Mouse (Mus musculus) right cerebral cortex, adult 2 months (tissue): ENCODE results near the gene Gm7945.
A peak's percentile ranks its signal among the peaks of the same experiment; 100 is the strongest.
"Not testable (repeated sequence)": the region's sequence is repeated elsewhere in the genome, so short reads cannot be mapped to it uniquely, and the experiment has no call there.

Experiments
- DNase-seq, 2 experiments: peaks; one replicate each; pipeline ENCODE4 v3.0.0; 2021 to 2022; ENCODE audit warnings: low spot score in 2 of 2

Gene Gm7945

GRCm38 (mm10) chr14:41386279-41386678 is at the start of gene Gm7945:
Gm7945 (minus strand) TSS chr14:41386379.
- not testable (repeated sequence) for DNase-seq

- DNase-seq = peak; percentile 25 to 36
Measured at GRCm38 (mm10) chr14:41425393-41426075, 39.4 kb upstream of the Gm7945 start.

- not testable (repeated sequence) for DNase-seq
Measured at GRCm38 (mm10) chr14:41424694-41425093, 38.5 kb upstream of the Gm7945 start.

- not testable (repeated sequence) for DNase-seq
Measured at GRCm38 (mm10) chr14:41408181-41408580, 22.0 kb upstream of the Gm7945 start, which contains the start of gene Gm6482. Gm6482 (minus strand) TSS chr14:41408281.

GRCm38 (mm10) chr14:41348309-41348708 is 37.9 kb downstream of the Gm7945 start, which contains the start of gene Gm5798:
Gm5798 (plus strand) TSS chr14:41348609.
- DNase-seq = not testable (repeated sequence)
